Mouse (Mus musculus) retina, adult 2 months (tissue): Measurements from ENCODE around the gene Ptgir.

ENCODE experiments used
- DNase-seq: peaks from one replicate; pipeline ENCODE4 v3.0.0-alpha.2; 2012; ENCODE audit warnings: low read depth, low spot score

The Ptgir gene

DNA sequence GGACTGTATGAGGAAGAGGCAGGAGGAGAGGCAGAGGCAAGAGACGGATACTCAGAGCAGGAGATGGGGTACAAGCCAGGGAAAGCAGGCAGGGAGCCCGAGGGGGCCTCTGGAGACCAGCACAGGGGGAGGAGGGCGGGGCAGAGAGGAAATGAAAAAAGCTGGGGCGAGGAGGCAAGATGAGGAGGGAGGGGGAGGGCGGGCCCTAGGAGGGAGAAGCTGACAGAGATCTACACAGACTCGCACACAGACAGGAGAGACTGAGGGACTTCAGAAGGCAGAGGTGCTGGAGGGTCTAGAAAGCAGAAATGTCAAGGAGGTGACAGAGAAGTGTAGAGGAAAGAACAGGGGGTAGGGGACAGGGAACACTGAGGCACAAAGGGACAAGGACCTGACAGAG is at the start of gene Ptgir:
Ptgir (plus strand) TSS at position 210 of the 400 bp plus-strand sequence.
- no peak for DNase-seq

DNA sequence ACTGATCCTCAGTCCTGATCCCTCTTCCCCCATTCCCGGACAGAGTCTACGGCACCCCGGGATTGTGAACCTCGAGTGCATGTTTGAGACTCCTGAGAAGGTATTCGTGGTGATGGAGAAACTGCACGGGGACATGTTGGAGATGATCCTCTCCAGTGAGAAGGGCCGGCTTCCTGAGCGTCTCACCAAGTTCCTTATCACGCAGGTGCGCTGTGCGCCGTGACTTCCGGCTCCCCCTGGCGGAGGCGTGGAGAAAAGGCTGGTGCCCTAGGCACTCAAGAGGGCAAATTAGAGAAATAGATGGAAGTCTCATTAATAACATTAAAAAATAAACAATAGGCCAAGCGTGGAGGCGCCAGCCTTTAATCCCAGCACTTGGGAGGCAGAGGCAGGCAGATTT is 48.0 kb upstream of the Ptgir start:
- DNase-seq = no peak

DNA sequence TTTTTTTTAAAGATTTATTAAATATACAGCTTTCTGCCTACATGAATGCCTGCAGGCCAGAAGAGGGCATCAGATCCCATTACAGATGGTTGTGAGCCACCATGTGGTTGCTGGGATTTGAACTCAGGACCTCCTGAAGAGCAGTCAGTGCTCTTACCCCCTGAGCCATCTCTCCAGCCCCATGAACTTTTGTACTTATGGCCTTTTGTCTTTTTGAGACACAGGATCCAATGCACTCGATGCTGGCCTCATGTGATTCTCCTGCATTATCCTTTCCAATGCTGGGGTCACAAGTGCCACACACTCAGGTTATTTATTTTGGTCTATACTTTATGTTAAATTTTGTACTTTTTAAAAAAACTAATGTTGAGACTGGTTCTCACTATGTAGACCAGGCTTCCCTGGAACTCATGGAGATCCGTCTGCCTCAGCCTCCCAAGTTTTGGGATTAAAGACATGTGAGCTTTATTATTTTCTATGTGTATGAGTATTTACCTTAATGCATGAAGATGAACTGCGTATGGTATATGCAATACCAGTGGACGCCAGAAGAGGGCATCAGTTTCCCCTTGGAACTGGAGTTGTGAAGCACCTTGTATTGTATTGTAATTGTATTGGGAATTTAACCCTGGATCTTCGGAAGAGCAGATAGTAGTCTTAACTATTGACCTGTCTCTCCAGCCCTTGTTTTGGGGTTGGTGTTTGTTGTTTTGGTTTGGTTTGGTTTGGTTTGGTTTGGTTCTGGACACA is 46.2 kb upstream of the Ptgir start:
- no peak for DNase-seq

DNA sequence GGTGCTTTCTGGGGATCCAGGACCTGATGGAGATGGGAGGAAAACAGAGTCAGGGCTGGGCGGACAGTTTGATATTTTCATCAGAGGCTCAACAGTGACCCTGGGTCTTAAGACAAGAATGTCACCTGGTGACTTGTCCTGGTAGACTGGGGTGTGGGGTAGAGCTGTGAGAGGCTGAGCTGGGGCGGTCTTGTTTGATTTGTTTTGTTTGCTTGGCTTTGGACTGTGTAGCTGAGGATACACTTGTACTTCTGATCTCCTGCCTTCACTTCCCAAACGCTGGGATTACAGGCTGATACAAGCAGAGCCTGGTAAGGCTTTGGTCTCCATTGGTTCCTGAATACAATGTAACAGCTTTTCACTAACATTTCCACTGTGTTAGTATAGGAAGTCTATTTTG is 38.8 kb upstream of the Ptgir start:
- no peak for DNase-seq

DNA sequence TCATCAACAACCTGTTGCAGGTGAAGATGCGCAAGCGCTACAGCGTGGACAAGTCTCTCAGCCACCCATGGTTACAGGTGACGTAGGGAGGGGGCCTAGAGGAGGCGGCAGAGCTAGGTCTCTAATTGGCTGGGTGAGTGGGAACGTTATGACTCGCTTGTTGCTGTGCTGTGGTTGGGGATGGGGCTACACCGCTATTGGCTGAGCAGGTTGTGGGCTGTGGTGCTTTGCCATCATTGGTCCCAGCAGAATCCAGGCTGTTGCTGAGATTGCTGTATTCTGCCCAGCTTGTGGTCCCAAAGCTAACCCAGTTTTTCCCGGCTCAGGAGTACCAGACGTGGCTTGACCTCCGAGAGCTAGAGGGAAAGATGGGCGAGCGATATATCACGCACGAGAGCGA is 36.8 kb upstream of the Ptgir start:
- DNase-seq = peak; percentile 67

DNA sequence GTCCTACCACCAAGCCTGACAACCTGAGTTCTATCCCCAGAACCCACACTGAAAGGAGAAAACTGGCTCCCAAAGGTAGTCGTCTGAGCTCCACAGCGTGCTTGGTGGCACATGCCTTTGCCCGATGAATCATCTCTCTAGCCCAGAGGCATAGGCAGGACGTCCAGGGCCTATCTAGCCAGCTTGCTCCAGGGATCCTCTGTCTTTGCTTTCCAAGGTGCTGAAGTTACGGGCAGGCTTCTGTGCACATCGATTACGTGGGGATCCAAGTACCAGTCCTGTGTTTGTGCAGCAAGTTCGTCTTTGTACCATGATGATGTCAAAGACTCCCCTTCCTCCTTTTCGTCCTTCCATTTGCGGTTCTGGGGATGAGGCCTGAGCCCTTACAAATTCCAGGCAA is 34.7 kb upstream of the Ptgir start:
- no peak for DNase-seq

DNA sequence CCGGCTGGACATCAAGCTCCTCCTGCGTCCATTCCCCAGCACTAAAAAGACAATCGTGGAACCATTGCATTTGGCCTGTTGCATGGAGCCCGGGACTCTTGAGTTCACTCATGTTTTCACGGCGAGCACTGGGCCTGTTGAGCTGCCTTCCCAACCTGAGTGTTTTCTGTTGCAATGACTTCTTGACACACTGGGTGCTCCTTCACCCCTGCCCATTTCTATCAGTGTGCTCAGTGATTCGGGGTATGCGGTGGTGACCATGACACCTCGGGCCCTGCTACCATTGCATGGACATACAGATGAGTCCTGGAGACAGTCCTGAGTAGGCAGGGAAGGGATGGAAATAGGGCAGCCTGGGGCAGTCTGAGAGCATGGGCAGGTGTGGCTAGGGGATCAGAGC is 33.8 kb upstream of the Ptgir start:
- DNase-seq = no peak

DNA sequence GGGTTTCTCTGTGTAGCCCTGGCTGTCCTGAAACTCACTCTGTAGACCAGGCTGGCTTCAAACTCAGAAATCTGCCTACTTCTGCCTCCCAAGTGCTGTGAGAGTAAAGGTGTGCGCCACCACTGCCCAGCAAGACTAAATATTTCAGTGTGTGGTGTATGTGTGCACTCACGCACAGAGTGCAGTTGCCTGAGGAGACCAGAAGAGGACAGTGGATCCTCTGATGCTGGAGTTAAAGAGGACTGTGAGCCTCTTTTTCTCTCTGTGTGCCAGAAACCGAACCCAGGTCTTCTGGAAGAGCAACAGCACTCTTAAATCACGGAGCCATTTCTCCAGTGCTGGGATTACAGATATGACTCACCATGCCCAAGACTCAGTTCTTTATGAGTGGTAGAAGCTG is 32.9 kb upstream of the Ptgir start:
- DNase-seq = no peak

DNA sequence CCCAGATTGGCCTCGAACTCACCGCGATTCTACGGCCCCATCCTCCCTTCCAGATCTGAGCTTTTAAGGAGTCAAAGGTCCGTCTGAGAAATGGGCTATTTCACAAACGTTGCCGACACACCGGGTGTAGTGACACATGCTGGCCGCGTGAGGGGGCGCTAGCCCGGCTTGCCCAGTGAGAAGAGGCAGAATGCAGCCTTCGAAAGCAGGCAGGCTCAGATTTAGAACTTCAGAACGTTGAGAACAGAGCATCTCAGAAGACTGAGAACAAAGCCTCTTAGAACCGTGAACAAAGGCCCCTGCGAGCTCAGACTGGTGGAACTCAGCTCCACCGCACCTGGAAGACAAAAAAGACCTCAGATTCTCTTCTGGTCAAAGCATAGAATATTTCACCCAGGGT is 32.1 kb upstream of the Ptgir start:
- DNase-seq = no peak

DNA sequence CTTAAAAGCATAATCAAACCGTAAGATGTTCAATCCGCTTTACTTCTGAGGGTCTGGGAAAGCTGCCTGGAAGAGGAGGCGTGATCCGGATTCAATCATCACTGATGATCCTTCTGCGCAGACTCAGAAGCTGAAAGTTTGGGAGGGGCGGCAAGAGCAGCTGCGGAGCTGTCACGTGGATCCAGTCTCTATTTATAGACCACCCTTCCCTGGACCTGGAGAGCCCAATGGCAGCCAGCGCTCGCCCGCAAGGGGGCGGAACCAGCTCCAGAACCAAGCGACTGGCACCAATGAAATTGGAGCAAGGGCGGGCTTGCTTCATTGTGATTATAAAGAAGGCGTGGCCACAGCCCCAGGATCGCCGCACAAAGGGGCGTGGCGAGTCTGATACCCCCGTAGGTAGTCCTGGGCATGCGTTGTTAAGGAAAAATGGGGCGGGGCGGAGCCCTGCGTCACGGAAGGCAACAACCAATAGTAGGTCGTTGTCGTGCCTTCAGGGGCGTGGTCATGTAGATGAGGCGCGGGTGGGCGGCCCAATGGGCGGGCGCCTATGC is 31.5 kb upstream of the Ptgir start:
- DNase-seq = peak; percentile 100

DNA sequence AGATGAGACGGTGACA is 31.2 kb upstream of the Ptgir start, which contains the start of gene Dact3:
Dact3 (plus strand) TSS at position 8 of the 16 bp plus-strand sequence.
- DNase-seq = no peak

DNA sequence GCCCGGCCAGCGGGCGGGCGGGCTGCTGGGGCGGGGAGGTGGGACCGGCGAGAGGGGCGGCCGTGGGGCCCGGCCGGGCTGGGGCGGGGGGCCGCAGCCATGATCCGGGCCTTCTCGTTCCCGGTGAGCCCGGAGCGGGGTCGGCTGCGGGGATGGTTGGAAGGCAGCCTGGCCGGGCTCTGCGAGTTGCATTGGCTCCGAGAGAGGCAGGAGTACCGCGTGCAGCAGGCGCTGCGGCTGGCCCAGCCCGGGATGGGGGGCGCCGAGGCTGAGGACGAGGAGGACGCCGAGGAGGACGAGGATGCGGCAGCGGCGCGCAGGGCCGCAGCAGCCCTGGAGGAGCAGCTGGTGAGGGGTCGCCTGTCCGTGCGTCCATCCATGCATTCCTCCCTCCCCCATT is 31.0 kb upstream of the Ptgir start:
- DNase-seq = no peak

DNA sequence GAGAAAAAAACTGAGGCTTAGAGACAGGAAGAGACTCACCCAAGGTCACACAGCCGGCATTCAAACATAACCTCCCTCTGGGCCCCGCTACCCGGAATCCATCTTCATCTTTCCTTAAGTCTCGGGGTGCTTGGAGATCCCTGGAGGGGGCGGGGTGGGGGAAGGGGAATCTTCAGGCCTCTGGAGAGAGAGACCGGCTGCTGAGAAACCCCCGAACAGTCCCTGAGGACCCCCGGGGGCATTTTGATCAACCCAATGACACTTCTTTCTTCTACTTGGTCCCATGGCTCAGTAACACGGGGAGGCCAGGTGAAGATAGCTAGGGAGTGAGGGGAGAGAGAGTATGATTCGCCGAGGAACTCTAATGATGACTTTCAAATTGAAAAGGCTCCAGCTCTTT is 30.3 kb upstream of the Ptgir start:
- no peak for DNase-seq

DNA sequence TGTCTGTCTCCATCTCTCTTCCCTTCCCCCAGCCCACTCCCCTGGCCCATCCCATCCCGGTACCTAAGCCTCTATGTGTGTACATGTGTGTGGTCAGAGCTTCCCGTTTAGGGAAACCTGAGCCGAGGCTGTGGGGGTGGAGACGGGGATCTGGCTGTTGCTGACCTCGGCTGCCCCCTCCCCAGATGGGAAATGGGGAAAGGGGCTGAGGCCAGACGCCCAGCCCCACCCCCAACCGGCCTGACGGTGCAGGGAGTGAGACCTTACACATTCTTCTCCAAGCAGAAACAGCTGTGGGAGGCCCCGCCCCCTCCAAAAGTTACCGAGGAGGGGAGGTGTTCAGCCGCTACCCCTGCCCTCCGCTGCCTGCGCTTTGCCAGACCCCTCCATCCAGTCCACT is 29.7 kb upstream of the Ptgir start:
- DNase-seq = no peak

DNA sequence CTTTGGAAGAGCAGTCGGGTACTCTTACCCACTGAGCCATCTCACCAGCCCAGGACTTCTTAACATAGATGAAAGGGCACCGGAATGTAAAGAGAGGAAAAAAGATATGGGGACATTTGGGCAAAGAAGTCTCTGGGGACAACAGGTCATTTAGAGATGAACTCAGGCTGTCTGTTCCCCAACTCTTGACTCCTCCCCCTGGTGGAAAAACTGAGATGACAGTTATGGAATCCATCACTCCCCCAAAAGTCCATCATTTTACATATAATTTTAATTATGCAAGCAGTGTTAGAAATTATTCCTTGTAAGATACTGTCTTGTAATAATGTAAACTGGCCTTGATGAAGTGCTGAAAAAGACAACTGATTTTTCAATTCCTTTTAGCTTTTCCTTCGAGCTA is 28.6 kb upstream of the Ptgir start:
- DNase-seq = no peak

DNA sequence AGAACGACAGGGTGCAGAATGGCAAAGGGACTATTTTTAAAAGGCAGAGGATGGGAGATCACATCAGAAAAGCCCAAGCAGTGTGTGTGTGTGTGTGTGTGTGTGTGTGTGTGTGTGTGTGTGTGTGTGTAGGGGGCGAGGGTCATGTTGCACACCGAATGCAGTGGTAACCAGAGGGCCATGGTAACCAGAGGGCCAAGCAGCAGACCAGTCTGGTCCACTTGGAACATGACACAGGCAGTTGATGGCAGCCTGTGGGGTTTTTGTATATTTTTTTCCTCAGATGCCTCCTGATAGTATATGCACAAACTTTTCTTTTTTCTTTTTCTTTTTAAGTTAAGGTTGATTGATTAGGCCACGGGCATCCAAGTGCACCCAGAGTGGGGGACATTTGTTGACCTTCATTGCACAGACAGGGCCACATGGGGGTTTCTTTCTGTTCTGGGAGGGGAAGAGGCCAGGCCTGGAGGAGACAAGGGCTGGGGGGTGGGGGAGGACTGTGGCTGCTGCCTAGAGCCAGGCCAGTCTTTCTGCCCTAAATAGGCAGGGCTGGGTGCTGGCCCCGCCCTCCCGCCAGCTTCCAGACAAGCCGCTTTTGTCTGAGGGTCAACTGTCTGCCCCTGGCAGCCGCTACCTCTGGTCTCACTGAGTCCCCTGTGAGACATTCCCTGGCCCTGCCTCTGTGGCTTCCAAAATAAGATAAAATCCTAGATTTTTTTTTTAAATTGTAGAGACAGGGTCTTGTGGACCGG is 26.3 kb upstream of the Ptgir start:
- DNase-seq = no peak

DNA sequence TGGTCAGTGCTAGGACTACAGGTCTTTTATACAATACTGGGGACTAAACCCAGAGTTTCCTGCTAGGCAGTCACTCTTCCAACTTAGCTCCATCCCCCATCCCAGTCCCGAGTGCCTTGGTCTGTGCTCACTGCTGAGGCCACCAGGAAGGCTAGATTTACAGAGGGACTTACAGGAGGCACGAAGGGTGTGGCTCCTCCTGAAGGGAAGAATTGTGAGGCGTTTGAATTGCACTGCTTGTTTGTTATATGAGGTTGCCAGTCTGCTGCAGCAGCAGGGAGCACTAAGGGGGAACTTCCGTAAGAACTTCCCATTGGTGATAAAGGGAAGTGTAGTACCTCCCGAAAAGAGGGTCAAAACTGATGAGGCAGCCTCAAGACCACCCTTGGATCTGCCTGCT is 25.7 kb upstream of the Ptgir start:
- no peak for DNase-seq

DNA sequence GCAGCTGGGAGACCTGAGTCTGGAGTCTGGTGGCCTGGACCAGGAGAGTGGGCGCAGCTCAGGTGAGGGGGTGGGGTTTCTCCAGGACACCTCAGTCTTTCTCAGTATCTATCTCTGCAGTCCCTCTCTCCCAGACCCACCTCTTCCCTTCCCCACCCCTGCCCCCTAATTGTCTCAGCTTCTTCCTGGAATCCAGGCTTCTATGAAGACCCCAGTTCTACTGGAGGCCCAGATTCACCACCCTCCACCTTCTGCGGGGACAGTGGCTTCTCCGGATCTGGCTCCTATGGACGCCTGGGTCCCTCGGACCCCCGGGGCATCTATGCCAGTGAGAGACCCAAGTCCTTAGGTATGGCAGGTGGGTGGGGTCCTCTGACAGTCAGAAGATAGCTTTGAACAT is 23.1 kb upstream of the Ptgir start:
- no peak for DNase-seq

DNA sequence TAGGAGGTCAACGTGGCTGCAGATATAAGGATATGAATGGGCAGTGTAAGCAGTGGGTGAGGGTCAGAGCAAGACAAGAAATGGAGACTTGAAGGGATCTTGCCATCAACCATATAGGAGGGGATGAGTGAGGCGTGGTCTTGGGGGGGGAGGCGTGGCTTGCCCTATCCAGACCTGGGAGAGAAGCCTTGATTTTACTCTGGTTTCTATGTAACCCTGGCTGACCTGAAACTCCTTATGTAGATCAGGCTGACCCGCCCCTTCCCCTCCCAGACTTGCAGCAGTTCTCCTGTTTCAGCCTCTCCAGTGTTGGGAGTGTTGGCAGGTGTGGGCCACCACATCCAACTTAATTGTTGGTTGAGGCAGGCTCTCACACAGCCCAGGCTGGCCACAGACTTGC is 22.0 kb upstream of the Ptgir start:
- no peak for DNase-seq

DNA sequence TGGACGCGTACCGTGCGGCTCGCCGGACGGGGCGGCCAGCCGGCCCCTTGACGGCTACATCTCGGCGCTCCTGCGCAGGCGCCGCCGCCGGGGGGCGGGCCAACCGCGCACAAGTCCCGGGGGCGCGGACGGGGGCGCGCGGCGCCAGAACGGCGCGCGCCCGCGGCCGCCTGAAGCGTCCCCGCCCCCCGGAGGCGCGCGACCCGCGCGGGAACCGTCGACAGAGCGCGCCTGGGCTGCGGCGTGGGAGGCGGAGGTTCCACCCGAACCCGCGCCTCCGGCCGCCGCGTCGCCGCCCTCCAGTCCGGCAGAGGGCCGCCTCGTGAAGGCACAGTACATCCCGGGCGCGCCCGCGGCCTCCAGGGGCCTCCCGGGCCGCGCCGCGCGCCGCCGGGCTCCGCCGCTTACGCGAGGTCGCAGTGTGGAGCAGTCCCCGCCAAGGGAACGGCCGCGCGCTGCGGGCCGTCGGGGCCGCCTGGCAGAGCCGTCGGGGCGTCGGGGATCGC is 21.0 kb upstream of the Ptgir start:
- DNase-seq = no peak

DNA sequence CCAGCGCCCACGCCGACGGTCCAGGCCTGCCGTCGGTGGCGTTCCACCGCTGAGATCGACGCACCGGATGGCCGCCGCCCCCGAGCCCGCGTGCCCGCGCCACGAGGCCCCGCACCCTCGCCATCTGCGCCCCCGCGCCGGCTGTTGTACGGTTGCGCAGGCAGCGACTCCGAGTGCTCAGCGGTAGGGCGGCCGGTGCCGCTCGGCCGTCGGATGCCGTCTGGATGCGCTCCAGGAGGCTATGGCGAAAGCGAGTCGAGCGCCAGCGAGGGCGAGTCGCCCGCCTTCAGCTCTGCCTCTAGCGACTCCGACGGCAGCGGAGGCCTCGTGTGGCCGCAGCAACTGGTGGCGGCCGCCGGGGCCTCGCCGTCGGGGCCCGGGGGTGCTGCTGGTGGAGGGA is 20.4 kb upstream of the Ptgir start:
- DNase-seq = no peak

DNA sequence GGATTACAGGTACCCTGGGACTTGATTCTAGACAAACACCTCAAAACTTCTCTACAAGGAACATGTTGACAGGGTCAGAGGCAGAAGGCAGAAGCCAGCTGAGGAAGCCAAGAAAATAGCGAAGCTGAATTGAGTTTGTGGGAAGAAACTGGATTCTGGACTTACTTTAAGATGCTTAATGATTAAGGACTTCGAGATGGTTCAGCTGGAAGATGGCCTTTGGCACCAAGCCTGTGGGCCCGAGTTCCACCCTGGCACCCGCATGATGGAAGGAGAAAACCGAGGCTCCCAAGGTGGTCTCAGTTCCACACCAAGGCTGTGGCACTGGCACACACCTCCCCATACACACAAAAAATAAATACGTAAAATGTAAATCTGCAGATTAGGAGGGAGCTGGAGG is 15.8 kb upstream of the Ptgir start:
- no peak for DNase-seq

DNA sequence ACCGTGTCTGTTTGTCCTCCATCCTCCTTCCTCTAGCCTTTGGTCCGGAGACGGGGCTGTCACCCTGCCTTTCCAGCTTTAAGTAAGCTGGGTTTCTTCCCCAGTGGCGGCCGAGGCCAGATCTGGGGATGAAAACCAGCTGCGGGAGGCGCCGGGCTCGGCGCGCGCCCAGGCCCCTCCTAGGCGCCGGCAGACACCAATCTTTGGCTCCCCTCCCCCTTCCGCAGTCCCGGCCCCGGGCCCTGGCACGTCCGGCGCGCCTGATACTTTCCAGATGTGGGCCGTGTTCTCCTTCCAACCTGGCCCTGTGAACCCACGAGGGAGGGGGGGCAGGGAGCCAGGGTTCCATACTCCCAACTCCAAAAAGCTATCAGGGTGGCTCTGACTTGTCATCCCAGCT is 15.3 kb upstream of the Ptgir start:
- no peak for DNase-seq
